Mouse (Mus musculus): Measurements from ENCODE around the gene Tfeb. TPM values are rescaled to one million over a fixed set of nuclear protein-coding genes. Genes with fewer than 3 reads are reported as not detected.

Tfeb gene
- polyA plus RNA-seq (2014; fragmentation: Nextera tagmentation; extraction: Ambion mirVana): 7.6 and 9.3 TPM in 2 replicates

DNA sequence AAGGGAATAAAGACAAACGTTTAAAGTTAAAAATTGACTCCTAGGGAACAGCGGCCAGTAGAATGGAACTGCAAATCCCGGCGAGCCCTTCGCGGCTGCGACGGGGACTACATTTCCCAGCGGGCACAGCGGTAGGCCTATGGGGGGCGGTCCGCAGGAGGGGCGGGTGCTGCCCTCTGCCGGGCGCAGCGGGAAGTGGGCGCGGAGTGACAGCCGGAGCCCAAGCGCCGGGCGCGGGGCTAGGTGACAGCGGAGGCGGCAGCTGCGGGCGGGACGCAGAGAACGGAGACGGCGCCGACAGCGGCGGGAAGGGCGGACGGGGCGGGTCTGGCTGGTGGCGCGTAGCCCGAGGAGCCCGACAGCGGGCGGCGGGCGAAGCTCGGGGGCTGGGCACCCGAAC lies at the start of gene Tfeb:
Tfeb (plus strand) TSS at position 175 of the 400 bp plus-strand sequence.
- DNase-seq (peak; percentile 98), ATAC-seq (ENCODE audit: insufficient read depth) (peak; percentile 79)
- peaks cover 4% of the 10 kb centered on the region; the same call in 1 of the 2 replicates for H3K4me1 ChIP-seq (ENCODE audit: insufficient read depth)
- peak within 1 kb of the TSS; percentile 99 for H3K4me2 ChIP-seq
- peak within 1 kb of the TSS; percentile 67; the same call in 1 of the 2 replicates for H3K27ac ChIP-seq (ENCODE audit: low read depth)
- peak; percentile 82 for TF ChIP-seq CTCF (IDR thresholded peaks at IDR 0.05; ENCODE audit: low read depth)
- peak within 1 kb of the TSS; percentile 72 for H3K9ac ChIP-seq
- H3K36me3 ChIP-seq (ENCODE audit: insufficient read depth): no peaks in the 10 kb centered on the region
- H3K9me3 ChIP-seq (ENCODE audit: low read depth, low read length): no peaks in the 10 kb centered on the region
- H3K4me3 ChIP-seq (ENCODE audit: low read depth, low read length): peak within 1 kb of the TSS; percentile 73
- H3K27me3 ChIP-seq (ENCODE audit: insufficient read depth, low read length): peaks cover 17% of the 10 kb centered on the region; the same call in 1 of the 2 replicates
- under 1% methylated on average over 47 of the region's 47 CpGs for WGBS

DNA sequence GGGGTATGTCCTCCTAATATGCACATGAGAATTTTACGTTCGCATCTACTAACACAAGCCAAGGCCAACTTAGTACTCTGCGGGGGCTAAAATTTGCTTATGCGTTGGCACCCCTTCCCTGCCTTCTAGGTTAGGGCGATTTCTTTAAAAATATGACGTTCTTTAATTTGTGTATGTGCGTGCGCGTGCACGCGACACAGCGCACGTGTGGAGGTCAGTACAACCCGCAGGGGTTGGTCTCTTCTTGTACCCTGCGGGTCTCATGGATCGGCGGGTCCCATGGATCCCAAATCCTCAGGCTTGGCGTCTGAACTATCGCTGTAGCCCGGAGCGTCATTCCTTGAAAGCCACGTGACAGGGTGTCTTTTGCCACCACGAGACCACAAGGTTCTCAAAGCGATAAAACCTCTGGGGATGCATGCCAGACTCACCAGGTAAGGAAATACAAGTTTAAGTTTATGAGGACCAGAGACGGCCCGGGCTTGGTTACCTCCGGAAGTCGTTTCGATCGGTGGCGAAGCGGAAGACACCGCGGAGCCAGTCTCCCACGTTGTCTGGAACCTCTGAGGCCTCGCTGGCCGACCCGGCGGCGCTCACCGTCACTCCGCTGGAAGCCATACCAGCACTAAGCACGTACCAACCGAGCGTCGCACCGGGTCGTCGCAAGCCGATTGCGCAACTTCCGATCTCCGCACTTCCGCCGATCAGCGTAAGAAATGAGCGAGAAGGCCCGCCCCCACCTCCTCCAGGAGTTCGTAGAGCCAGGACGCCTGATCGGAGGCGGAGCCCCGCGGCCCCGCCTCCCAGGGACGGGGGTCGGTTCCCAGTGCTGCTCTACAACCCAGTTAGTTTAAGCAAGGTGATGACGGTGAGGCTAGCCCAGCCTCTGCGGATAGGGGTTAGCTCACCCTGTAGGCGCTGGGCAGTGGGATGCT lies 49.2 kb upstream of the Tfeb start:
- Histone ChIP-seq H3K9ac (peak overlapping the region; percentile 82), H3K4me1 (ENCODE audit: insufficient read depth) (peaks cover 7% of the 10 kb centered on the region; the same call in 1 of the 2 replicates), H3K4me3 (ENCODE audit: low read depth, low read length) (peak overlapping the region; percentile 81), H3K27me3 (ENCODE audit: insufficient read depth, low read length) (no peaks in the 10 kb centered on the region), H3K4me2 (peak overlapping the region; percentile 99), H3K27ac (ENCODE audit: low read depth) (peak overlapping the region; percentile 86), H3K36me3 (ENCODE audit: insufficient read depth) (peaks cover 41% of the 10 kb centered on the region), H3K9me3 (ENCODE audit: low read depth, low read length) (no peaks in the 10 kb centered on the region)
- WGBS: under 1% methylated on average over 70 of the region's 70 CpGs
- ATAC-seq (ENCODE audit: insufficient read depth): peak; percentile 87
- peak; percentile 100 for DNase-seq
- TF ChIP-seq CTCF (IDR thresholded peaks at IDR 0.05; ENCODE audit: low read depth): no peak

DNA sequence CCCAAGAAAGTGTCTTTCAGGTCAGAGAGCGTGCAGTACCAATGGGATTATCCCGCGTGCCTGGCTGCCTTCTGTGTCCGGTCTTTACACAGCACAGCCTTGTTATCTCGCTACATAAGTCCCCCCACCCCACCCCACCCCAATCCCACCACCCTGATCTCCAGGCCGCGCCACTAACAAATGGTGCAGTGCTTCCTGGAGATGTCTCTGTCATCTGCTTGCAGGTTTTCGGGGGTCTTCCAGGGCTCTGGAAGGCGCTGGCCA lies 48.6 kb upstream of the Tfeb start, which contains the start of gene Tomm6:
Tomm6 (minus strand) TSS at position 43 of the 264 bp plus-strand sequence.
- Histone ChIP-seq H3K4me2 (peak within 1 kb of the TSS; percentile 99), H3K36me3 (ENCODE audit: insufficient read depth) (peaks cover 35% of the 10 kb centered on the region), H3K9ac (peak within 1 kb of the TSS; percentile 82), H3K9me3 (ENCODE audit: low read depth, low read length) (no peaks in the 10 kb centered on the region), H3K27me3 (ENCODE audit: insufficient read depth, low read length) (no peaks in the 10 kb centered on the region), H3K27ac (ENCODE audit: low read depth) (peak within 1 kb of the TSS; percentile 86), H3K4me1 (ENCODE audit: insufficient read depth) (peaks cover 7% of the 10 kb centered on the region; the same call in 1 of the 2 replicates), H3K4me3 (ENCODE audit: low read depth, low read length) (peak within 1 kb of the TSS; percentile 81)
- ATAC-seq (ENCODE audit: insufficient read depth) (no peak), DNase-seq (no peak)
- 0% methylated on average over 9 of the region's 9 CpGs for WGBS
- TF ChIP-seq CTCF (IDR thresholded peaks at IDR 0.05; ENCODE audit: low read depth): no peak

GRCm38 (mm10) chr17:47688608-47689575 lies 47.9 kb upstream of the Tfeb start, which contains the start of gene Frs3:
TSS of gene Frs3 (plus strand) at chr17:47689030.
- no peaks in the 10 kb centered on the region for H3K9me3 ChIP-seq (ENCODE audit: low read depth, low read length)
- H3K9ac ChIP-seq: peak within 1 kb of the TSS; percentile 82
- DNase-seq (peak; percentile 79), ATAC-seq (ENCODE audit: insufficient read depth) (peak; percentile 77)
- peaks cover 7% of the 10 kb centered on the region; the same call in 1 of the 2 replicates for H3K4me1 ChIP-seq (ENCODE audit: insufficient read depth)
- 0 out of 2 replicates have a peak, but pooled peaks have one; percentile 10 for TF ChIP-seq CTCF (IDR thresholded peaks at IDR 0.05; ENCODE audit: low read depth)
- peak within 1 kb of the TSS; percentile 86 for H3K27ac ChIP-seq (ENCODE audit: low read depth)
- no peaks in the 10 kb centered on the region for H3K27me3 ChIP-seq (ENCODE audit: insufficient read depth, low read length)
- peak within 1 kb of the TSS; percentile 81 for H3K4me3 ChIP-seq (ENCODE audit: low read depth, low read length)
- peak within 1 kb of the TSS; percentile 99 for H3K4me2 ChIP-seq
- WGBS: under 1% methylated on average over 58 of the region's 58 CpGs
- peaks cover 29% of the 10 kb centered on the region for H3K36me3 ChIP-seq (ENCODE audit: insufficient read depth)

- no peaks in the 10 kb centered on the region for H3K9me3 ChIP-seq (ENCODE audit: low read depth, low read length)
- H3K4me1 ChIP-seq (ENCODE audit: insufficient read depth): peaks cover 10% of the 10 kb centered on the region; the same call in 1 of the 2 replicates
- ATAC-seq (ENCODE audit: insufficient read depth): no peak
- no peak overlapping the region for H3K4me3 ChIP-seq (ENCODE audit: low read depth, low read length)
- H3K4me2 ChIP-seq: peak overlapping the region; percentile 99; the same call in 1 of the 2 replicates
- no peak overlapping the region for H3K27ac ChIP-seq (ENCODE audit: low read depth)
- H3K27me3 ChIP-seq (ENCODE audit: insufficient read depth, low read length): no peaks in the 10 kb centered on the region
- H3K9ac ChIP-seq: no peak overlapping the region
- WGBS: 86% methylated on average over 8 of the region's 8 CpGs
- no peak for TF ChIP-seq CTCF (IDR thresholded peaks at IDR 0.05; ENCODE audit: low read depth)
- H3K36me3 ChIP-seq (ENCODE audit: insufficient read depth): peaks cover 19% of the 10 kb centered on the region
- DNase-seq: no peak
These were observed 46.9 kb upstream of the Tfeb start for GRCm38 (mm10) chr17:47689894-47690293.

DNA sequence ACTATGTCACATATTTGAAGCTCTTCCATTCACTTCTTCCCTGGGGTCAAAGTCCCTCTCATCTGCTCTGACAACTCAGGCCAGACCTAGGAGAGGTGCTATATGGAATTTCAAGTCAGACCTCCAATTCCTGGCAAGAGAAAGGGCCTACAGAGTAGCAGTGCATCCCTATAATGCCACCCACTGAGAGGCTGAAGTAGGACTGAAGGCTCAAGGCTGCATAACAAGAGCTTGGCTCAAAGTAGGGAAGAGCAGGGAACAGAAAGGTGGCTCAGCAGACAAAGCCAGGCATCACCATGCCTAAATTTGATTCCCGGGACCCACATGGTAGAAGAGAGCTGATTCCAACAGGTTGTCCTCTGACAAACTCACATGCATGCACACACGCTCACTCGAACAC lies 45.2 kb upstream of the Tfeb start:
- Histone ChIP-seq H3K4me1 (ENCODE audit: insufficient read depth) (peaks cover 10% of the 10 kb centered on the region; the same call in 1 of the 2 replicates), H3K4me2 (no peak overlapping the region), H3K27ac (ENCODE audit: low read depth) (no peak overlapping the region), H3K36me3 (ENCODE audit: insufficient read depth) (peaks cover 3% of the 10 kb centered on the region; the same call in 1 of the 2 replicates), H3K9me3 (ENCODE audit: low read depth, low read length) (no peaks in the 10 kb centered on the region), H3K9ac (no peak overlapping the region), H3K27me3 (ENCODE audit: insufficient read depth, low read length) (no peaks in the 10 kb centered on the region), H3K4me3 (ENCODE audit: low read depth, low read length) (no peak overlapping the region)
- no peak for TF ChIP-seq CTCF (IDR thresholded peaks at IDR 0.05; ENCODE audit: low read depth)
- no peak for DNase-seq
- WGBS: 91% methylated on average over 3 of the region's 3 CpGs
- no peak for ATAC-seq (ENCODE audit: insufficient read depth)
